Mouse (Mus musculus) olfactory bulb, adult 2 months (tissue): ENCODE measurements around the gene Pipox.

Source experiments
- CTCF ChIP-seq: fragments of 200-500 bp; IDR thresholded peaks from 2 replicates; pipeline ENCODE4 v1.5.1; 2012; ENCODE audit warnings: low read depth, mild to moderate bottlenecking, low read length, moderate library complexity; ENCODE audit not compliant: insufficient read depth
- POLR2A ChIP-seq: fragments of 200-500 bp; IDR thresholded peaks from 2 replicates; pipeline ENCODE4 v1.6.1; 2012; ENCODE audit warnings: mild to moderate bottlenecking, low read depth, low read length, moderate library complexity; ENCODE audit not compliant: insufficient read depth

DNA sequence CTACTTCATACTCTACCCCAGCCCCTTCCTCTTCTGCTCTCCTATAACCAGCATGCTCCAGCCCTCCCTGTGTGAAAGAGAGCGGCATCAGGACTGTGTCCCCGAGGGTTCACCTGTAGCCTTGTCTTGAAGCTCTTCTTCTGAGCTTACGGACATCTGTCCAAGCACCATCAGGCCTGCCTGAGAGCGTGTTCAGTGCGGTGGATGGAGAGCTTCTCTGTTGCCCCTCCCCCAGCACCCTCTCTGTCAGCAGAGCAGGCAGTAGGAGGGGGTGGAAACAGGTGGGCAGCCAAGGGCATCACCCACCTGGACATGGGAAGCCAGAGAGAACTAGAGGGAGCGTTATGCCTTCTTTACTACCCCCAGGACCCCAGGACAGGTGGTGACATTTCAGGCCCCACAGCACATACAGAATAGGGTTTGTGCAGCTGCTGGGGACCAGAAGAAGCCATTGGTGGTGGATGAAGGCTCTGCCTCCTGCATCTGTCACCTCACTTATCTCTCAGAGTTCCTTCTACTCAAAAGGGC lies 42.3 kb downstream of the Pipox start:
- TF ChIP-seq CTCF (no peak), POLR2A (no peak)
